Mouse (Mus musculus) embryonic facial prominence, embryonic 15.5 days (tissue): ENCODE measurements around the gene Zfp652. TPM values are rescaled to one million over a fixed set of nuclear protein-coding genes. Genes with fewer than 3 reads are reported as not detected.
A peak's percentile ranks its signal among the peaks of the same experiment; 100 is the strongest.

Source experiments
- ATAC-seq: fragments of 200-750 bp; cut with Nextera tagmentation; 2 replicates; pipeline ENCODE4 v1.8.0; 2017; ENCODE audit warnings: low read depth, moderate TSS enrichment; ENCODE audit not compliant: insufficient number of reproducible peaks, low FRiP score, low TSS enrichment
- H3K27ac ChIP-seq: fragments of 300-500 bp; sonication (generic); replicated peaks from 2 replicates; pipeline ENCODE4 v1.5.1; 2015; ENCODE audit warnings: mild to moderate bottlenecking, inconsistent platforms
- H3K27me3 ChIP-seq: fragments of 300-500 bp; sonication (generic); 2 replicates; pipeline ENCODE4 v1.6.1; 2015; ENCODE audit warnings: inconsistent platforms
- H3K36me3 ChIP-seq: fragments of 300-500 bp; sonication (generic); 2 replicates; pipeline ENCODE4 v1.6.1; 2015; ENCODE audit warnings: mild to moderate bottlenecking, inconsistent platforms
- H3K4me1 ChIP-seq: fragments of 300-500 bp; sonication (generic); 2 replicates; pipeline ENCODE4 v1.6.1; 2015; ENCODE audit warnings: inconsistent platforms
- H3K4me2 ChIP-seq: fragments of 300-500 bp; sonication (generic); replicated peaks from 2 replicates; pipeline ENCODE4 v1.6.1; 2015; ENCODE audit warnings: mild to moderate bottlenecking, inconsistent platforms
- H3K4me3 ChIP-seq: fragments of 300-500 bp; sonication (generic); replicated peaks from 2 replicates; pipeline ENCODE4 v1.5.1; 2015; ENCODE audit warnings: mild to moderate bottlenecking, inconsistent platforms
- H3K9ac ChIP-seq: fragments of 300-500 bp; sonication (generic); 2 replicates; pipeline ENCODE4 v1.6.1; 2015; ENCODE audit warnings: inconsistent platforms
- H3K9me3 ChIP-seq: fragments of 300-500 bp; sonication (generic); replicated peaks from 2 replicates; pipeline ENCODE4 v1.6.1; 2016; ENCODE audit warnings: inconsistent platforms
- WGBS: fragments of 180-500 bp; shearing (Covaris S2); methylation state at CpG from one replicate; pipeline ENCODE4 v1.1.7; 2015; 5-methylcytosine and 5-hydroxymethylcytosine counted together
- polyA plus RNA-seq: library from polyadenylated mRNA; unstranded; fragments of >200 nt; fragmentation: Nextera tagmentation; extraction: Ambion mirVana; gene quantifications from 2 replicates; pipeline ENCODE4 v1.2.1, GENCODE M21; 2015

Gene Zfp652
- polyA plus RNA-seq, 1 experiment from 2014 or later: 25.6 TPM

DNA sequence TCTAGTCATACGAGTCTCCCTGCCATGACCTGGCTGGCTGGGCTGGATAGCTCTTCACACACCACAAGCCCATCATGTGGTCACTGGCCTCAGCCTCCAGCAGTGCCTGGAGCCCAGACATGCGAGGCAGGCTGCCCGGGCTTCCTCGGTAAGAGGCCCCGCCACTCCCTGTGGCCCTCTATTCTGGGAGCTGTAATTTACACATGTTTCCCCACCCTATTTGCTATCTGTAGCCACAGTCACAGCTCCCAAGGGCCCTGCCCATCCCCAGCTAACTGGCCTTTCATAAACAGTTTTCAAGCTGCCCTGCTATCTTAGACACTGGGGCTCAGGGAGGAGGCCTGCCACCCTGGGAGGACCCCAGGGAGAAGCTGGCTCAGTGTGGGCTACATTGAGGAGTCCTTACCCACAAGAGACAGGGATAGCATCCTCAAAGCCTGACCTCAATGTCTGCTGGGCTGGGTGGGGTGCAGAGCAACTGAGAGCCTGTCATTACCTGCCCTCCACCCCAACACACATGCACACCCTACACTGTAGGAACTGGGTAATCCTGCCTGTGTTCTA lies 96.1 kb downstream of the Zfp652 start:
- peaks cover 7% of the 10 kb centered on the region; the same call in 1 of the 2 replicates for H3K9me3 ChIP-seq
- no peak overlapping the region for H3K9ac ChIP-seq
- no peaks in the 10 kb centered on the region for H3K36me3 ChIP-seq
- no peak overlapping the region for H3K4me3 ChIP-seq
- H3K27me3 ChIP-seq: no peaks in the 10 kb centered on the region
- peak; percentile 73 for ATAC-seq
- no peak overlapping the region for H3K4me2 ChIP-seq
- WGBS: 71% methylated on average over 5 of the region's 5 CpGs
- H3K27ac ChIP-seq: no peak overlapping the region
- H3K4me1 ChIP-seq: 0 out of 2 replicates have a peak, but pooled peaks cover 4% of the 10 kb centered on the region

DNA sequence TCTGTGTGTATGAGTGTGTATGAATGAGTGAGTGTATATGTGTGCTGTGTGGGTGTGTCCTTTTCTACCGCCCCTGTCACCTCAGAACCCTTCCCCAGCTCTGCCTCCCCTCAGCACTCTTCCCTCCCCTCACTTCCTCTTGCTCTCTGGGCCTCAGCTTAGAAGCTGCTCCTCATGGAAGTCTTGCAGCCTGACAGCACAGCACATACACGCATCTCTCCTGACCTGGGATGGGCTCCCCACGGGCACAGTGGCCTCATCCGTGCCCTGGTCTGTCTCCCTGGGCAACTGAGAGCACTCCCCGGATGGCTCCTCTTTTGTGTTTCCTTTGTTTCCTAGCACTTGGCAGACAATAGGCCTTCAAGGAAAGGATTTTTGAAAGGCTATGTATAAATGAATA lies 97.1 kb downstream of the Zfp652 start:
- H3K36me3 ChIP-seq: no peaks in the 10 kb centered on the region
- no peak overlapping the region for H3K27ac ChIP-seq
- no peak overlapping the region for H3K4me3 ChIP-seq
- peaks cover 7% of the 10 kb centered on the region; the same call in 1 of the 2 replicates for H3K9me3 ChIP-seq
- no peak overlapping the region for H3K9ac ChIP-seq
- 0 out of 2 replicates have a peak, but pooled peaks cover 4% of the 10 kb centered on the region for H3K4me1 ChIP-seq
- ATAC-seq: no peak
- H3K27me3 ChIP-seq: no peaks in the 10 kb centered on the region
- H3K4me2 ChIP-seq: no peak overlapping the region
- WGBS: 41% methylated on average over 5 of the region's 5 CpGs

DNA sequence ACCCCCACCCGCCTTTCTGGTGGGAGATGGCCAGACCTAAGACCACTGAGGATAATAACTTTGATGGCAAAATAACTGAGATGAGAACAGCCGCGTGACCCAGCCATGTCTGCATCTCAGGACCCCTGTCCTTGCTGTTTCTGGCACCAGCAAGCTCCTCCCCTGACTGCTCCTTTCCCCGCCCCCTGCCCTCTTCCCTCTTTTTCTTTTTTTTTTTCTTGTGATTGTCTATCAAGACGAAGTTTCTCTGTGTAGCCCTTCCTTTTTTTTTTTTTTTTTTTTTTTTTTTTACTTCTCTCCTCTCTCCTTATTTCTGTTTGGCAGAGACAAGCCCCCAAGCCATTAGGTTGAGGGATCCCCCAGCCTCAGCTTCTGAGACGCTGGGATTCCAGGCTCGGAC lies 98.4 kb downstream of the Zfp652 start:
- Histone ChIP-seq H3K27me3 (no peaks in the 10 kb centered on the region), H3K27ac (no peak overlapping the region), H3K4me3 (no peak overlapping the region), H3K9me3 (peaks cover 7% of the 10 kb centered on the region; the same call in 1 of the 2 replicates), H3K36me3 (no peaks in the 10 kb centered on the region), H3K9ac (no peak overlapping the region), H3K4me2 (no peak overlapping the region), H3K4me1 (0 out of 2 replicates have a peak, but pooled peaks cover under 1% of the 10 kb centered on the region)
- no peak for ATAC-seq
- WGBS: 62% methylated on average over 7 of the region's 7 CpGs

DNA sequence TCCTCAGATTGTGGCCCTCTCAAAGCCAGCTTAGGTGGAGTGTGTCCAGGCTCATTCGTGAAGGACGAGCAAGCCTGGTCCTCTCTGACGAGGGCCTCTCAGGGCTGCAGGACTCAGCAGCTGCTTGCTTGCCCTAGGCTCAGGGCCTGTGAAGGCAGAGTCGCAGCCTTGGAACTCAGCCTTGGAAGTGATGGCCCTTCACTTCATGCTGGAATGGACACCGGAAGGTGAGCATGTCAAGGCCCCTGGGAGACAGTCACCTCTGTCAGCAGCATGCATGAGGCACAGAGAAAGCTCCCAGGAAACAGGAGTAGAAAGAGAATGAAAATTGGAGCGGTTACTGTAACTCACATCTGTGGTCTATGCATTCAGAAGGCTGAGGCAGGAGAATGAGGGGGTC lies 99.3 kb downstream of the Zfp652 start:
- Histone ChIP-seq H3K36me3 (no peaks in the 10 kb centered on the region), H3K9ac (no peak overlapping the region), H3K9me3 (peaks cover 7% of the 10 kb centered on the region; the same call in 1 of the 2 replicates), H3K27me3 (no peaks in the 10 kb centered on the region), H3K4me2 (no peak overlapping the region), H3K4me1 (no peaks in the 10 kb centered on the region), H3K4me3 (no peak overlapping the region), H3K27ac (no peak overlapping the region)
- WGBS: 76% methylated on average over 6 of the region's 6 CpGs
- no peak for ATAC-seq

DNA sequence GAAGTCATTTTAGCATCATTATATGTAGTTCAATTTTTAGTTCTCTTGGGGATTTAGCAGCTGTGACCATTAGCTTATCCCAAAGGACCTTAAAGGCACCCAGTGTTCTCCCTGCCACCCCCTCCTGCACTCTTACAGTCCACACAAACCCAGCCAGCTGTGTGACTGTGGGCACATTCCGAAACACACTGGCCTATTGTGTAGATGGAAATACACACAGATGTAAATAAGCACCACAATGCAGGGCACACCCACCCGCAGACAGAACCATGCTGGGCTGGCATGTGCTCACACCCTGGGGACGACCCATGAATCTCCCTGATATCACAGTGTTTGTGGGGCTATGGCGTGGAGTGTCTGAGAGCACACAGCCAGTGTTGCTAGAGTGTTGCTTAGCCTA lies 99.8 kb downstream of the Zfp652 start:
- Histone ChIP-seq H3K4me3 (no peak overlapping the region), H3K4me2 (no peak overlapping the region), H3K27me3 (no peaks in the 10 kb centered on the region), H3K27ac (no peak overlapping the region), H3K4me1 (no peaks in the 10 kb centered on the region), H3K36me3 (no peaks in the 10 kb centered on the region), H3K9ac (no peak overlapping the region), H3K9me3 (peaks cover 7% of the 10 kb centered on the region; the same call in 1 of the 2 replicates)
- ATAC-seq: no peak
- 65% methylated on average over 4 of the region's 4 CpGs for WGBS

DNA sequence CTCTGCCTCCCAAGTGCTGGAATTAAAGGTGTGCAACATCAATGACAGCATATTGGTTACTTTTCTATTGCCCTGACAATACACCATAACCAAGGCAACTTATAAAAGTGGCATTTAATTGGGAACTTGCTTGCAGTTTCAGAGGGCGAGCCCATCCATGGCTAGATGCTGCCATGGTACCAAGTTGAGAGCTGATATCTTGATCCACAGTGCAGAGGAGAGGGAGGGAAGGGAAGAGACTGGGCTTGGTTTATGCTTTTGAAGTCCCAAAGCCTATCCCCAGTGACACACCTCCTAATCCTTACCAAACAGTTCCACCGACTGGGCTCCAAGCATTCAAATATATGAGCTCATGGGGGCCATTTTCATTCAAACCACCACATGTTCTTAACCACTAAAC lies 101.6 kb downstream of the Zfp652 start:
- no peaks in the 10 kb centered on the region for H3K9me3 ChIP-seq
- H3K4me2 ChIP-seq: no peak overlapping the region
- H3K27ac ChIP-seq: no peak overlapping the region
- ATAC-seq: no peak
- WGBS: 88% methylated on average over 2 of the region's 2 CpGs
- no peak overlapping the region for H3K4me3 ChIP-seq
- no peaks in the 10 kb centered on the region for H3K36me3 ChIP-seq
- no peak overlapping the region for H3K9ac ChIP-seq
- no peaks in the 10 kb centered on the region for H3K4me1 ChIP-seq
- H3K27me3 ChIP-seq: no peaks in the 10 kb centered on the region

DNA sequence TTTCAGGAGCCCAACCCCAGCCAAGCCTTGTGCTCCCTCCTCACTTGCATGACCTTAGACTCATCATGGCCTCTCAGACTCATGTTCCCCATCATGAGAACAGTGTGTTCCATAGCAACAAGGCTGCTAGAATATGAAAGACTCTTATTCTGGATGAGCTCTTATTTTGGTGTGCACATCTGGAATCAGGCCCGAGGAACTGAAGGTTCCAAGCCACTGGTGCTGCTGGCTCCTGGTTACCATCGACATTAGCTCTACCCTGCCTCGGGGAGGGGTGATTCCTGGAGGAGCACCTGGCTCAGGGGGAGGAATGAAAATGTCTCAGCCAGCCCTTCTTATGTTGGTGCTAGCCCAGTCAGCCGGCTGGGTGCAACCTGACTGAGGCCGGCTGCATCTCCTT lies 102.4 kb downstream of the Zfp652 start:
- no peak overlapping the region for H3K9ac ChIP-seq
- no peaks in the 10 kb centered on the region for H3K36me3 ChIP-seq

DNA sequence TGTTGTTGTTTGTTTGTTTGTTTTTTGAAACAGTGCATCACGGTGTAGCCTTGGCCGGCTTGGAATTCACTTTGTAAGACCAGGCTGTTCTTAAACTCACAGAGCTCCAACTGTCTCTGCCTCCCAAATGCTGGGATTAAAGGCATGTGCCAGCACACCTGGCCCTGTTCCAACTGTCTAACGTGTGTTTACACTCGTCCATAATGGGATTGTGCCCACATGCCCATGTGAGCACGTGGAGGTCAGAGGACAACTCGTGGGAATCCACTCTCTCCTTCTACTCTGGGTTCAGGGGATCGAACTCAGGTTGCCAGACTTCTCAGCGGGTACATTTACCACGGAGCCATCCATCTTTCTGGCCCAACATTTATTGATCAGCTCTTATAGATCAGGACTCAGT lies 102.9 kb downstream of the Zfp652 start:
- 72% methylated on average over 9 of the region's 9 CpGs for whole genome bisulfite sequencing
- Histone ChIP-seq H3K27ac (no peak overlapping the region), H3K36me3 (no peaks in the 10 kb centered on the region)

More for the DNA sequence above, 102.4 kb downstream of the Zfp652 start:
- Histone ChIP-seq H3K27me3 (no peaks in the 10 kb centered on the region), H3K4me2 (no peak overlapping the region), H3K9me3 (no peaks in the 10 kb centered on the region), H3K27ac (no peak overlapping the region), H3K4me1 (no peaks in the 10 kb centered on the region), H3K4me3 (no peak overlapping the region)
- no peak for ATAC-seq
- WGBS: 49% methylated on average over 5 of the region's 5 CpGs

DNA sequence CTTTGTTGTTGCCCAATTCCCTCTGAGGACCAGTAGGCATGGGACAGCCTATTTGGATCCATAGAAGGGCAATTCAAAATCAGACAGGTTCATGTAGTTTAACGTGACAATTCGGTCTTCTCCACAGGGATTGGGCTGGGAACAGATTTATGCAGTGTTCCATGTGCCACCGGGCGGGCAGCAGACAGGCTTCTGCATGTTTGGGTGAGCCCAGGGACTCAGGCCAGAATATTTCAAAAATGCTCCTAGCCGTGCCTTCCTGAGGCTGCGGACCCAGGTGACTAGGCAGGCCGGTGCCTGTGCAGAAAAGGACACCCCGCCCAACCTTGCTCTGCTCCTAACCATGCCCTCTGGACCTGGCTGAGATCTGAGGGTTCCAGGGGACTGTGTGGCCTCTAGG lies 106.7 kb downstream of the Zfp652 start:
- no peak overlapping the region for H3K9ac ChIP-seq
- 0 out of 2 replicates have a peak, but pooled peaks cover 3% of the 10 kb centered on the region for H3K27me3 ChIP-seq
- no peaks in the 10 kb centered on the region for H3K36me3 ChIP-seq
- H3K4me2 ChIP-seq: no peak overlapping the region
- no peaks in the 10 kb centered on the region for H3K4me1 ChIP-seq
- no peak overlapping the region for H3K27ac ChIP-seq
- H3K9me3 ChIP-seq: no peaks in the 10 kb centered on the region
- ATAC-seq: no peak
- H3K4me3 ChIP-seq: no peak overlapping the region
- WGBS: 59% methylated on average over 8 of the region's 8 CpGs

More for the DNA sequence above, 102.9 kb downstream of the Zfp652 start:
- Histone ChIP-seq H3K27me3 (no peaks in the 10 kb centered on the region), H3K4me2 (no peak overlapping the region), H3K4me3 (no peak overlapping the region), H3K9ac (no peak overlapping the region), H3K4me1 (no peaks in the 10 kb centered on the region), H3K9me3 (no peaks in the 10 kb centered on the region)
- ATAC-seq: no peak

DNA sequence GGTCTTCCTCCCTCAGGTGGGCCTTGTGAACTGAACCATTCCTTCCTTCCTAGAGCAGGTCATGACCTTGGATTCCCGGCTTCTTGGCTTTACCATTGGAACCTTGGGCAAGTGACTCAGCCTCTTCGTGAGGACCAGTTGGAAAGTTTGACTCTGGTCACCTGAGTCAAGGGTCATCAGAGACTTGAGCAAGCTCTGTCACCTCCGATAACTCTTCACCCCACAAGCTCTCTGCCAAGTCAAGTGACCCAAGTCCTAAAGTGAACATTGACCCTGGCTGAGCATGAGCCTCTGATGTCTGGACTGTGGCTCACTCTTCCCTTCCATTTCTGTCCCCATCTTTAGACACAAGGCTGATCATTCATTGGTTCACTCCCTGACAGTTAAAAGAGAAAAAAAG lies 109.0 kb downstream of the Zfp652 start:
- Histone ChIP-seq H3K4me2 (no peak overlapping the region), H3K27me3 (peaks cover 19% of the 10 kb centered on the region), H3K4me1 (peaks cover 9% of the 10 kb centered on the region), H3K9me3 (no peaks in the 10 kb centered on the region), H3K36me3 (no peaks in the 10 kb centered on the region), H3K9ac (no peak overlapping the region), H3K4me3 (no peak overlapping the region), H3K27ac (no peak overlapping the region)
- no peak for ATAC-seq
- 84% methylated on average over 3 of the region's 3 CpGs for WGBS

DNA sequence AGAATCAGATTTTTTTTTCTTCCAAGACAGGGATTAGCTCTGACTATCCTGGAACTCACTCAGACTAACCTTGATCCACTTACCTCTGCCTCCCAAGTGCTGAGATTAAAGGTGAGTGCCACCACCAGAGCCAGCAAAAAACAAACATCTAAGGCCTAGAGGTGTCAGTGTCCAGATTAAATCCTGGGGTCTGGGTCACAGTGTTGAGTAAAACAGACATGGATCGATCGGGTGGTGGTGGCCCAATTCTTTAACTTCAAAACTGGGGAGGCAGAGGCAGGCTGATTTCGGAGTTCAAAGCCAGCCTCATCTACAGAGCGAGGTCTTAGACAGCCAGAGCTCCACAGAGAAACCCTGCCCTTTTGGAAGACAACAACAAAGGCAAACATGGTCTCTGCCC lies 110.0 kb downstream of the Zfp652 start:
- no peak overlapping the region for H3K9ac ChIP-seq
- no peak for ATAC-seq
- WGBS: 93% methylated on average over 4 of the region's 4 CpGs
- no peak overlapping the region for H3K4me2 ChIP-seq
- H3K4me1 ChIP-seq: peaks cover 9% of the 10 kb centered on the region
- H3K27me3 ChIP-seq: peaks cover 29% of the 10 kb centered on the region
- no peak overlapping the region for H3K27ac ChIP-seq
- H3K4me3 ChIP-seq: no peak overlapping the region
- H3K9me3 ChIP-seq: no peaks in the 10 kb centered on the region
- no peaks in the 10 kb centered on the region for H3K36me3 ChIP-seq
